In genomic region chr15:6707551-6707935, GRCm38 (mm10) we compare ENCODE assay signal across 8 mouse cellular contexts. TPM values are rescaled to one million over a fixed set of nuclear protein-coding genes. Genes with fewer than 3 reads are reported as not detected.
DNase-seq lines count a peak whose midpoint lies in the region; ATAC-seq and TF ChIP-seq lines count a peak whose summit lies in the region.

No protein-coding gene starts in this region.

- H3K9ac ChIP-seq in ES-Bruce4 (ENCODE audit: low read depth, poor library complexity, severe bottlenecking), result peak overlapping the region; percentile 99
- peak overlapping the region; percentile 89 for H3K9ac ChIP-seq in forebrain, embryonic 12.5 days
- H3K9ac ChIP-seq in heart, postnatal 0 days (replicated peaks; ENCODE audit: low read depth, low read length), result peak overlapping the region; percentile 99
- H3K9ac ChIP-seq in lung, embryonic 14.5 days, result peak overlapping the region; percentile 95

- no peaks in the 10 kb centered on the region for H3K4me1 ChIP-seq in ES-Bruce4 (ENCODE audit: control insufficient read depth, insufficient read depth, low read length)
- peaks cover 19% of the 10 kb centered on the region for H3K4me1 ChIP-seq in forebrain, embryonic 12.5 days
- H3K4me1 ChIP-seq in heart, postnatal 0 days (ENCODE audit: control insufficient read depth, insufficient read depth), result peaks cover 12% of the 10 kb centered on the region
- H3K4me1 ChIP-seq in lung, embryonic 14.5 days (ENCODE audit: insufficient read depth), result peaks cover 7% of the 10 kb centered on the region; the same call in 1 of the 2 replicates
- 0 out of 2 replicates have a peak, but pooled peaks cover under 1% of the 10 kb centered on the region for H3K4me1 ChIP-seq in olfactory bulb, adult 2 months (ENCODE audit: control insufficient read depth, insufficient read depth, low read length)
- peaks cover 9% of the 10 kb centered on the region for H3K4me1 ChIP-seq in thymus, adult 2 months (replicated peaks; ENCODE audit: control insufficient read depth, insufficient read depth, low read length)

- H3K9me3 ChIP-seq in ES-Bruce4 (replicated peaks; ENCODE audit: control insufficient read depth, insufficient read depth, low read length, poor library complexity, severe bottlenecking), result no peaks in the 10 kb centered on the region
- H3K9me3 ChIP-seq in forebrain, embryonic 12.5 days, result no peaks in the 10 kb centered on the region
- H3K9me3 ChIP-seq in heart, postnatal 0 days (replicated peaks; ENCODE audit: control insufficient read depth, low read length), result no peaks in the 10 kb centered on the region
- H3K9me3 ChIP-seq in lung, embryonic 14.5 days (ENCODE audit: low read depth, low read length), result no peaks in the 10 kb centered on the region

- no peak for TF ChIP-seq EP300 in ES-Bruce4 (IDR thresholded peaks at IDR 0.05; ENCODE audit: insufficient read depth, low read depth, low read length)
- no peak for TF ChIP-seq EP300 in heart, postnatal 0 days (IDR thresholded peaks at IDR 0.05; ENCODE audit: low read depth)

- no peak for TF ChIP-seq CTCF in ES-Bruce4 (IDR thresholded peaks at IDR 0.05; ENCODE audit: low read depth, low read length)
- TF ChIP-seq CTCF in heart, postnatal 0 days (IDR thresholded peaks at IDR 0.05; ENCODE audit: low read depth), result no peak
- TF ChIP-seq CTCF in lung, embryonic 14.5 days (IDR thresholded peaks at IDR 0.05; ENCODE audit: low read depth), result no peak
- TF ChIP-seq CTCF in olfactory bulb, adult 2 months (IDR thresholded peaks at IDR 0.05; ENCODE audit: insufficient read depth, low read depth, low read length), result no peak
- no peak for TF ChIP-seq CTCF in thymus, adult 2 months (IDR thresholded peaks at IDR 0.05; ENCODE audit: borderline replicate concordance, control insufficient read depth, extremely low read depth, insufficient read depth, low read length, poor library complexity)

- peak overlapping the region; percentile 61 for H3K27ac ChIP-seq in ES-Bruce4 (ENCODE audit: insufficient read depth, low read length)
- peak overlapping the region; percentile 95 for H3K27ac ChIP-seq in forebrain, embryonic 12.5 days
- H3K27ac ChIP-seq in heart, postnatal 0 days (ENCODE audit: low read depth), result peak overlapping the region; percentile 98
- H3K27ac ChIP-seq in lung, embryonic 14.5 days (ENCODE audit: low read depth), result peak overlapping the region; percentile 96
- H3K27ac ChIP-seq in olfactory bulb, adult 2 months (ENCODE audit: insufficient read depth, low read depth, low read length), result no peak overlapping the region
- H3K27ac ChIP-seq in thymus, adult 2 months (ENCODE audit: control insufficient read depth, insufficient read depth, low read length), result no peak overlapping the region

- ATAC-seq in cerebellum, adult (ENCODE audit: insufficient number of reproducible peaks, low FRiP score, low TSS enrichment), result peak; percentile 71
- peak; percentile 76 for ATAC-seq in forebrain, embryonic 12.5 days (ENCODE audit: low FRiP score)
- ATAC-seq in heart, postnatal 0 days (ENCODE audit: insufficient read depth, low read depth), result peak; percentile 54
- peak; percentile 51 for ATAC-seq in lung, embryonic 14.5 days (ENCODE audit: insufficient read depth)

- TF ChIP-seq POLR2A in ES-Bruce4 (IDR thresholded peaks at IDR 0.05; ENCODE audit: insufficient read depth, low read length), result no peak
- no peak for TF ChIP-seq POLR2A in olfactory bulb, adult 2 months (IDR thresholded peaks at IDR 0.05; ENCODE audit: insufficient read depth, low read depth, low read length)
- TF ChIP-seq POLR2A in thymus, adult 2 months (IDR thresholded peaks at IDR 0.05; ENCODE audit: control insufficient read depth, extremely low read depth, insufficient read depth, low read length, poor library complexity), result no peak

- no peaks in the 10 kb centered on the region for H3K27me3 ChIP-seq in ES-Bruce4 (ENCODE audit: control insufficient read depth, insufficient read depth, low read length, poor library complexity, severe bottlenecking)
- no peaks in the 10 kb centered on the region for H3K27me3 ChIP-seq in forebrain, embryonic 12.5 days
- no peaks in the 10 kb centered on the region for H3K27me3 ChIP-seq in heart, postnatal 0 days (ENCODE audit: control insufficient read depth, insufficient read depth, low read length)
- H3K27me3 ChIP-seq in lung, embryonic 14.5 days (ENCODE audit: insufficient read depth, low read length), result no peaks in the 10 kb centered on the region
- H3K27me3 ChIP-seq in thymus, adult 2 months (ENCODE audit: control insufficient read depth, insufficient read depth, low read length), result no peaks in the 10 kb centered on the region

- H3K4me3 ChIP-seq in ES-Bruce4 (ENCODE audit: low read depth, low read length), result peak overlapping the region; percentile 86
- H3K4me3 ChIP-seq in forebrain, embryonic 12.5 days (replicated peaks), result peak overlapping the region; percentile 91
- H3K4me3 ChIP-seq in heart, postnatal 0 days (ENCODE audit: low read depth, low read length), result peak overlapping the region; percentile 95
- peak overlapping the region; percentile 89 for H3K4me3 ChIP-seq in lung, embryonic 14.5 days (ENCODE audit: low read depth, low read length)
- H3K4me3 ChIP-seq in olfactory bulb, adult 2 months (ENCODE audit: insufficient read depth, low read depth, low read length), result peak overlapping the region; percentile 98
- peak overlapping the region; percentile 90 for H3K4me3 ChIP-seq in thymus, adult 2 months (ENCODE audit: control insufficient read depth, insufficient read depth, low read length)

- H3K36me3 ChIP-seq in ES-Bruce4 (ENCODE audit: control insufficient read depth, insufficient read depth, low read length, poor library complexity, severe bottlenecking), result no peaks in the 10 kb centered on the region
- H3K36me3 ChIP-seq in forebrain, embryonic 12.5 days (replicated peaks), result no peaks in the 10 kb centered on the region
- no peaks in the 10 kb centered on the region for H3K36me3 ChIP-seq in heart, postnatal 0 days (replicated peaks; ENCODE audit: control insufficient read depth, insufficient read depth, low read length)
- H3K36me3 ChIP-seq in lung, embryonic 14.5 days (ENCODE audit: insufficient read depth), result no peaks in the 10 kb centered on the region
- no peaks in the 10 kb centered on the region for H3K36me3 ChIP-seq in thymus, adult 2 months (ENCODE audit: control insufficient read depth, insufficient read depth, low read length)

- WGBS in forebrain, embryonic 12.5 days, result under 1% methylated on average over 43 of the region's 43 CpGs
- under 1% methylated on average over 43 of the region's 43 CpGs for WGBS in heart, postnatal 0 days
- WGBS in lung, embryonic 14.5 days, result under 1% methylated on average over 43 of the region's 43 CpGs
- under 1% methylated on average over 43 of the region's 43 CpGs for whole genome bisulfite sequencing in olfactory bulb, adult 2 months
- 1% methylated on average over 43 of the region's 43 CpGs for WGBS in thymus, adult 2 months

- peak overlapping the region; percentile 89 for H3K4me2 ChIP-seq in forebrain, embryonic 12.5 days
- H3K4me2 ChIP-seq in heart, postnatal 0 days (ENCODE audit: low read depth, low read length), result peak overlapping the region; percentile 98
- peak overlapping the region; percentile 90 for H3K4me2 ChIP-seq in lung, embryonic 14.5 days

- peak; percentile 61 for DNase-seq in heart, postnatal 0 days (ENCODE audit: low spot score)
- peak; percentile 75 to 84 for DNase-seq in kidney, postnatal 4 days
- DNase-seq in lung, embryonic 14.5 days, result peak; percentile 73
- DNase-seq in thymus, adult 2 months, result peak; percentile 60

RNA-seq across cellular contexts. Expression of gene Rictor, which starts 0.6 kb away (rescaled TPM):
- 54.4 and 54.7 TPM in 2 replicates for polyA plus RNA-seq in ES-Bruce4 (2011; ENCODE audit: insufficient read depth, insufficient read length, low read depth, missing spikeins)
- 50.4 and 54.3 TPM in 2 replicates for polyA plus RNA-seq in forebrain, embryonic 12.5 days (2016; fragmentation: Nextera tagmentation; extraction: Ambion mirVana)
- total RNA-seq in heart, postnatal 0 days (2014; rRNA removed; ENCODE audit: low replicate concordance), result 10.9 and 23.2 TPM in 2 replicates
- 17.5 and 17.8 TPM in 2 replicates for polyA plus RNA-seq in heart, postnatal 0 days (2015; fragmentation: Nextera tagmentation; extraction: Ambion mirVana)
- 42.9 and 44.2 TPM in 2 replicates for polyA plus RNA-seq in lung, embryonic 14.5 days (2014; fragmentation: Nextera tagmentation; extraction: Ambion mirVana)
- not detected in 2 replicates for polyA plus RNA-seq in olfactory bulb, adult 2 months (2012; ENCODE audit: insufficient read depth, insufficient read length, low replicate concordance, missing spikeins)
- polyA plus RNA-seq in thymus, adult 2 months (2012; rRNA removed), result 23.5 and 23.7 TPM in 2 replicates

Comparison
In these comparisons a context has a peak if more than half of its experiments do, and no peak if none do; other contexts are left out.
1. H3K27ac ChIP-seq: peak in ES-Bruce4 (single experiment), forebrain, embryonic 12.5 days (single experiment), heart, postnatal 0 days (single experiment) and lung, embryonic 14.5 days (single experiment); none in olfactory bulb, adult 2 months (single experiment) and thymus, adult 2 months (single experiment).
2. Peak in every context shown above with its lines, with median percentiles within 50 percentile points of each other: H3K4me3 ChIP-seq, H3K9ac ChIP-seq, ATAC-seq, H3K4me2 ChIP-seq and DNase-seq.